Mouse (Mus musculus) small intestine, adult 2 months (tissue): ENCODE measurements around the gene Nos1. TPM values are rescaled to one million over a fixed set of nuclear protein-coding genes. Genes with fewer than 3 reads are reported as not detected.

Experiments used
- H3K27ac ChIP-seq: fragments of 200-500 bp; 2 replicates; pipeline ENCODE4 v1.5.1; 2012; ENCODE audit warnings: low read depth, low read length, control low read depth, inconsistent platforms; ENCODE audit not compliant: insufficient read depth
- H3K27me3 ChIP-seq: fragments of 200-500 bp; 2 replicates; pipeline ENCODE4 v1.6.1; 2012; ENCODE audit warnings: mild to moderate bottlenecking, moderate library complexity, low read length, inconsistent platforms; ENCODE audit not compliant: control insufficient read depth, insufficient read depth
- H3K36me3 ChIP-seq: fragments of 200-500 bp; 2 replicates; pipeline ENCODE4 v1.6.1; 2012; ENCODE audit warnings: mild to moderate bottlenecking, low read length, control low read depth, inconsistent platforms; ENCODE audit not compliant: control insufficient read depth, insufficient read depth
- H3K4me1 ChIP-seq: fragments of 200-500 bp; 2 replicates; pipeline ENCODE4 v1.6.1; 2012; ENCODE audit warnings: low read length, inconsistent platforms, mixed read lengths; ENCODE audit not compliant: control insufficient read depth, insufficient read depth, insufficient read length
- H3K4me3 ChIP-seq: fragments of 200-500 bp; 2 replicates; pipeline ENCODE4 v1.5.1; 2012; ENCODE audit warnings: low read depth, mild to moderate bottlenecking, control low read depth, inconsistent platforms, low read length, moderate library complexity
- CTCF ChIP-seq: fragments of 200-500 bp; IDR thresholded peaks from 2 replicates; pipeline ENCODE4 v1.5.1; 2012; ENCODE audit warnings: low read depth, mild to moderate bottlenecking, control low read depth, inconsistent platforms, low read length, moderate library complexity, mixed read lengths; ENCODE audit not compliant: insufficient replicate concordance, insufficient read length; ENCODE audit errors: extremely low read depth
- POLR2A ChIP-seq: fragments of 200-500 bp; IDR thresholded peaks from 2 replicates; pipeline ENCODE4 v1.6.1; 2012; ENCODE audit warnings: low read depth, mild to moderate bottlenecking, control low read depth, inconsistent platforms, low read length, moderate library complexity
- WGBS: fragments of 180-500 bp; shearing (Covaris S2); methylation state at CpG from one replicate; pipeline ENCODE4 v1.1.7; 2018; 5-methylcytosine and 5-hydroxymethylcytosine counted together
- polyA plus RNA-seq: library from polyadenylated mRNA; depleted of rRNA; stranded (reverse); fragments of >200 nt; gene quantifications from 2 replicates; pipeline ENCODE4 v1.2.3, GENCODE M21; 2012

Gene Nos1
- polyA plus RNA-seq, 1 experiment, result 0.65 TPM

DNA sequence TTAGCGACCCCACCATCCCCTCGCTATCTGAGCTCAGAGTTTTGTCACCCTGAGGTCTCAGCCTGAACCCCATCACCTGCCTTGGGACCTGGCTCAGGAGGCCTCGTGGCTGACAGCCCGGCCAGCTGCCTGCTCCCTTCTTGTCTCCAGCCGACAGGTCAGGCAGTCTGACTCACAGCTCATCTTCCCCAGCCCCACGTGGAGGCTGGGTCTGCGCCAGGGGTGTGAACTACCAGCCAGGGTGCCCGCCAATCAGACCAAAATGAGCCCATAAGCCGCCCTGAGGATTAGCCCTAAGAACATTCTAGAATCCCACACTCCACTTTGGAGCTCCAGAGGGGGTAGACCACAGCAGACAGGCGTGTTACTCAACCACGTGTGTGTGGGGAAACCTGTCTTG lies 1.7 kb upstream of the Nos1 start:
- Histone ChIP-seq H3K36me3 (no peaks in the 10 kb centered on the region), H3K27me3 (no peaks in the 10 kb centered on the region), H3K27ac (no peak overlapping the region), H3K4me3 (no peak overlapping the region), H3K4me1 (no peaks in the 10 kb centered on the region)
- TF ChIP-seq POLR2A, result no peak
- WGBS, result 51% methylated on average over 11 of the region's 11 CpGs

DNA sequence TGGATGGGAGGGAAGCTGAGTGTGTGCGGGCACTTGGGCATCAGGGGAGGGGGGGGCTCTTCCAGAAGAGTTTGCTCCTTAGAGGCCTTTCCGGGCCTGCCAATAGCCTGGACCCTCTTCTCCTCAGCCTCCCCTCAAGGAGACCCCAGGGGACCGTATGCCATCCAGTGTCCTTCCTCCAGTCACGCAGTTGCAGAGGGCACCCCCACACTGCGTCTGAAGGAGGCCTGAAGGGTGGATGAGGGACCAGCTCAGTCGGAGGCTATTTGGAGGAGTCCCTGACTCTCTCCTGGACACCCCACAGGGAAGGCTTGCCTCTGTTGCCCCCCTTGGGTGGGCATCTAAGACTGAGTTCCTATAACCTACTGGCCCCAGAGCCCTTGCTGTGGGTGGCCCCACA lies 346 bp downstream of the Nos1 start:
- Histone ChIP-seq H3K4me3 (no peak overlapping the region), H3K36me3 (no peaks in the 10 kb centered on the region), H3K27me3 (no peaks in the 10 kb centered on the region), H3K4me1 (no peaks in the 10 kb centered on the region), H3K27ac (no peak overlapping the region)
- TF ChIP-seq CTCF (no peak), POLR2A (no peak)
- 78% methylated on average over 6 of the region's 6 CpGs for WGBS

DNA sequence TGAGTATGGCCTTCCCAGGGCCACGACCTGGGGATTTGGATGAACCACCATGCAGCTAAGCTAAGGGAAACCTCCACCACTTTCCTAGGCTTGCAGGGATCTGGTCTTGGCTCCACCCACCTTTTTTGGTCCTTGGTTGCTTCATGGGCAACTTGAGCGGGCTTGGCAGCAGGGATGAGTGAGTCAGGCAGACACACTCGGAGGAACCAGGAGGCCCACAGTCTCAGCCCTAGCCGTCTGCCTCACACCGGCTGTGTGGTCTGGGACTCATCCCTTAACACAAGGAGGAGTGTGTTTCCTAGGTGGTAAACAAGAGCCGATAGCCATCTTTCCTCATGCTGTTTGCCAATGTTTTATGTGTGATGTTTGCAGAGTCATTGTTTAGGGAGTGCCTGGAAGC lies 9.2 kb downstream of the Nos1 start:
- Histone ChIP-seq H3K4me1 (no peaks in the 10 kb centered on the region), H3K27ac (no peak overlapping the region), H3K4me3 (no peak overlapping the region), H3K27me3 (no peaks in the 10 kb centered on the region), H3K36me3 (no peaks in the 10 kb centered on the region)
- TF ChIP-seq CTCF (no peak), POLR2A (no peak)
- 18% methylated on average over 6 of the region's 6 CpGs for WGBS

DNA sequence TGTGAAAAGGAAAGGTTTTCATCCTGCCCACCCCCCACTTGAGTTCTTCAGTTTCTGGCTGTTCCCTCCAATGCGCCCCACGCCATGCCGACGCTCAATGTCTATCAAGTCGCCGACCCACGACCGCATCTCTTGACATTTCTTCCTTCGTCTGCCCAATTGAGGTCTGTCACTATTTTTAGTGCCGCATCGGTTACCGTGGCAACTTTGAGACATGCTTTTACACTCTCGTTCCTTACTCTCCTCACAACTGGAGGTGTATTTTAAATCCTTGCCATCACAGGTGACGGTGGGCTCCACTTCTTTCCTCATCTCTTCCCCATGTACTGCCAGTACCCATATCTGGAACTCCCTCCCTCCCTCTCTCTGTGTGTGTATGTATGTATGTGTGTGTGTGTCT lies 11.0 kb downstream of the Nos1 start:
- Histone ChIP-seq H3K4me3 (no peak overlapping the region), H3K27ac (no peak overlapping the region), H3K4me1 (no peaks in the 10 kb centered on the region), H3K27me3 (no peaks in the 10 kb centered on the region), H3K36me3 (no peaks in the 10 kb centered on the region)
- 91% methylated on average over 14 of the region's 14 CpGs for WGBS
- TF ChIP-seq POLR2A (no peak), CTCF (no peak)

DNA sequence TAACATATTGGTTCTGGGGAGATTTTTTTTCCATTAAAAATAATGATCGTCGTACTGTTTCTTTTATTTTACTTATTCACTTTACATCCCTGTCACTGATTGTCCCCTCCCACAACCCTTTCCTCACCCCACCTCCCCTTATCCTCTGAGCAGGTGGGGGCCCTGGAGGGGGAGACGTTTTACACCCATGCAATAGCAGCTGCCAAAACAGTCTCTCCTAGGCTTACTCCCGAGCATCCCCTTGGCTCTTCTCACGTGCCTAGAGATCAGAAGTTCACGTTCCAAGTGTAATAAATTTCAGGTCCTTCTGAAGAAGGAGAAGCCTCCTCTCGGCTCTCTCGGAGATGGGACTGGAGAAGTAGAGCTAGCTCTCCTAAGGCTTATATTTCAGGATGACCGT lies 20.0 kb downstream of the Nos1 start:
- H3K4me1 ChIP-seq, result no peaks in the 10 kb centered on the region
- H3K4me3 ChIP-seq, result no peak overlapping the region
- 61% methylated on average over 9 of the region's 9 CpGs for WGBS
- no peaks in the 10 kb centered on the region for H3K36me3 ChIP-seq
- TF ChIP-seq POLR2A (no peak), CTCF (no peak)
- H3K27me3 ChIP-seq, result no peaks in the 10 kb centered on the region
- H3K27ac ChIP-seq, result no peak overlapping the region

DNA sequence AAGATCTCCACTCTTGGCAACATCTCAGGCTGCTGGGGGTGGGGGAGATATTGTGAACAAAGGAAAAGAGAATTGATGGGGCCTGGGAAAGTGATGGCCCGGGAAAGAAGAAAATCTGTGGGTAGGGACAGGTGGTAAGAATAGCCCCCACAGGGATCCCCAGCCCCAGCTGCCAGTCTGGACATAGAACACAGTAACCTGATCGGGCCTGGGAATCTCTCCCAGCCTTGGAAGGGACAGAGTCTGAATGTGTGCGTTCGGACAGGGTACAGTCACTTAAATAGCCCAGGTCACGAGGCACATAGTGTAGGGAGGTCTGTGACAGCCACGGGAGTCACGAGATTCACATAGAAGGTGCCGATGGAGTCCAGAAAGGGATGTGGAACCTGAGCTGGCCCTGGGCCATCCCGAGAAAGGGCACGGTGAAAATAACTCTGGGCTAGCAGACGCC lies 21.3 kb downstream of the Nos1 start:
- no peak for TF ChIP-seq POLR2A
- no peak for TF ChIP-seq CTCF
- no peaks in the 10 kb centered on the region for H3K4me1 ChIP-seq
- H3K27ac ChIP-seq, result no peak overlapping the region
- H3K4me3 ChIP-seq, result no peak overlapping the region
- no peaks in the 10 kb centered on the region for H3K36me3 ChIP-seq
- 79% methylated on average over 11 of the region's 11 CpGs for WGBS
- no peaks in the 10 kb centered on the region for H3K27me3 ChIP-seq

DNA sequence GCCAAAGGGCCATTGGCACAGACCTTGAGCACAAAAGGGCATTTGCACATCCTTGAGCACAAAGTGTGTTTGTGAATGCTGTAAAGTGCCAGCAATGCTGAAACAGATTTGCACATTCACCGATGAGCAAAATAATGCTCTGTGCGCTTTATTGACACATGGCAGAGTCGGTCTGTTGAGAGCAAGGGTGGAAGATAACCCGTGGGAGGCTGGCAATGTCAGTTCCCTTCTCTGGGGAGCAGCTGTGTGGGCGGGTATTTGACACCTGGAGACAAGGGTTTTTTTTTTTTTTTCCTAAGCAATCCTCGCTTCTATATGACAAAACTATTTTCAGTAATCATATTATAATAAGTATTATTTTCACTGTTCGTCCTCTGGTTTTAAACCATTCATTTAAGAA lies 22.7 kb downstream of the Nos1 start:
- Histone ChIP-seq H3K36me3 (no peaks in the 10 kb centered on the region), H3K27ac (no peak overlapping the region), H3K4me1 (no peaks in the 10 kb centered on the region), H3K4me3 (no peak overlapping the region), H3K27me3 (no peaks in the 10 kb centered on the region)
- WGBS, result 43% methylated on average over 7 of the region's 7 CpGs
- TF ChIP-seq POLR2A (no peak), CTCF (no peak)

DNA sequence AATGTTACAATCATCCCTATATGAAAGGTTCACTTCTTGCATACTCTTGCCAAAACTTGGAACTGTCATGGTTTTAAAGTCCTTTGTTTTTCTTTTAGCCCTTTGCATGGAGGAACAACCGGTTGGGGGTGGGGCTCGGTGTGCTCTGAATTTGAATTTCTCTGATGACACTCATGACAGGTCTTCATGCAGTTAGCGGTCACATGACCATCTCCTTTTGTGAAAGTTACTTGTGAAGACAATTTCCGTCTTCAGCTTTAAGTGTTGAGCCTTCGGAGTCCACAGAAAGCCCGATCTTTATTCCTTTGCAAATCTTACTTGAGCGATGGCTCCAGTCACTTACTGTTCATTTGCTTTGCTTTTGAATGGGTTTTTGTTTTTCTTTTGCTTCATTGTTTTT lies 30.1 kb downstream of the Nos1 start:
- H3K4me3 ChIP-seq, result no peak overlapping the region
- no peaks in the 10 kb centered on the region for H3K36me3 ChIP-seq
- H3K4me1 ChIP-seq, result no peaks in the 10 kb centered on the region
- H3K27ac ChIP-seq, result no peak overlapping the region
- 90% methylated on average over 7 of the region's 7 CpGs for WGBS
- no peaks in the 10 kb centered on the region for H3K27me3 ChIP-seq
- TF ChIP-seq POLR2A (no peak), CTCF (no peak)
